Mouse (Mus musculus): Measurements from ENCODE around the gene Olfr1009. TPM values are rescaled to one million over a fixed set of nuclear protein-coding genes. Genes with fewer than 3 reads are reported as not detected.
"Not testable (repeated sequence)": the region's sequence is repeated elsewhere in the genome, so short reads cannot be mapped to it uniquely, and the experiment has no call there.

The Olfr1009 gene
- not detected for total RNA-seq (2021)
- not detected in 2 replicates for polyA plus RNA-seq (2012; rRNA removed)
- long read RNA-seq, result 0 reads

- no peak for DNase-seq
- Histone ChIP-seq H3K4me3 (no peak within 1 kb of the TSS), H3K36me3 (ENCODE audit: control insufficient read depth, insufficient read depth, low read length) (no peaks in the 10 kb centered on the region), H3K4me1 (ENCODE audit: control insufficient read depth, insufficient read depth, low read length) (no peaks in the 10 kb centered on the region), H3K9ac (ENCODE audit: low read depth, low read length) (no peak within 1 kb of the TSS), H3K27ac (no peak within 1 kb of the TSS), H3K79me2 (replicated peaks; ENCODE audit: control insufficient read depth, insufficient read depth, low read length) (no peaks in the 10 kb centered on the region), H3K27me3 (ENCODE audit: control insufficient read depth, insufficient read depth, low read length) (no peaks in the 10 kb centered on the region)
- intact Hi-C loops (cut with DNase I), result no loop called here
- TF ChIP-seq CTCF (IDR thresholded peaks at IDR 0.05), result no peak
- TF ChIP-seq POLR2A (IDR thresholded peaks at IDR 0.05; ENCODE audit: insufficient read depth, low read depth, low read length), result no peak
- no peak for TF ChIP-seq EP300 (IDR thresholded peaks at IDR 0.05; ENCODE audit: insufficient read depth, low read depth, low read length)
- WGBS, result 81% methylated on average over 1 of the region's 1 CpGs
These were observed at the start of gene Olfr1009 for GRCm38 (mm10) chr2:85715119-85715518. TSS of gene Olfr1009 (plus strand) at chr2:85715419.

- TF ChIP-seq POLR2A (IDR thresholded peaks at IDR 0.05; ENCODE audit: insufficient read depth, low read depth, low read length) (no peak), CTCF (IDR thresholded peaks at IDR 0.05) (no peak), EP300 (IDR thresholded peaks at IDR 0.05; ENCODE audit: insufficient read depth, low read depth, low read length) (no peak)
- no peak within 1 kb of the TSS for H3K9ac ChIP-seq (ENCODE audit: low read depth, low read length)
- H3K27ac ChIP-seq, result no peak within 1 kb of the TSS
- H3K4me3 ChIP-seq, result no peak within 1 kb of the TSS
- no peak for DNase-seq
- intact Hi-C loops (cut with DNase I), result no loop called here
- no peaks in the 10 kb centered on the region for H3K79me2 ChIP-seq (replicated peaks; ENCODE audit: control insufficient read depth, insufficient read depth, low read length)
- no peaks in the 10 kb centered on the region for H3K36me3 ChIP-seq (ENCODE audit: control insufficient read depth, insufficient read depth, low read length)
- no peaks in the 10 kb centered on the region for H3K4me1 ChIP-seq (ENCODE audit: control insufficient read depth, insufficient read depth, low read length)
- H3K27me3 ChIP-seq (ENCODE audit: control insufficient read depth, insufficient read depth, low read length), result no peaks in the 10 kb centered on the region
These were observed 36.6 kb upstream of the Olfr1009 start, which contains the start of gene Olfr1006 for GRCm38 (mm10) chr2:85678667-85679066. TSS of gene Olfr1006 (minus strand) at chr2:85678767.

- Histone ChIP-seq H3K9ac (ENCODE audit: low read depth, low read length) (no peak within 1 kb of the TSS), H3K36me3 (ENCODE audit: control insufficient read depth, insufficient read depth, low read length) (no peaks in the 10 kb centered on the region), H3K4me3 (no peak within 1 kb of the TSS), H3K27me3 (ENCODE audit: control insufficient read depth, insufficient read depth, low read length) (no peaks in the 10 kb centered on the region), H3K79me2 (replicated peaks; ENCODE audit: control insufficient read depth, insufficient read depth, low read length) (no peaks in the 10 kb centered on the region), H3K27ac (no peak within 1 kb of the TSS), H3K4me1 (ENCODE audit: control insufficient read depth, insufficient read depth, low read length) (no peaks in the 10 kb centered on the region)
- intact Hi-C loops (cut with DNase I), result no loop called here
- TF ChIP-seq EP300 (IDR thresholded peaks at IDR 0.05; ENCODE audit: insufficient read depth, low read depth, low read length) (no peak), POLR2A (IDR thresholded peaks at IDR 0.05; ENCODE audit: insufficient read depth, low read depth, low read length) (no peak), CTCF (IDR thresholded peaks at IDR 0.05) (no peak)
- no peak for DNase-seq
These were observed 26.1 kb upstream of the Olfr1009 start, which contains the start of gene Olfr1008 for GRCm38 (mm10) chr2:85689131-85689530. TSS of gene Olfr1008 (plus strand) at chr2:85689431.

GRCm38 (mm10) chr2:85710680-85711079, 4.5 kb upstream of the Olfr1009 start:
- H3K4me3 ChIP-seq; H3K27ac ChIP-seq; DNase-seq; H3K4me1 ChIP-seq (ENCODE audit: control insufficient read depth, insufficient read depth, low read length); H3K79me2 ChIP-seq (replicated peaks; ENCODE audit: control insufficient read depth, insufficient read depth, low read length); intact Hi-C loops (cut with DNase I); H3K9ac ChIP-seq (ENCODE audit: low read depth, low read length); H3K36me3 ChIP-seq (ENCODE audit: control insufficient read depth, insufficient read depth, low read length); H3K27me3 ChIP-seq (ENCODE audit: control insufficient read depth, insufficient read depth, low read length): not testable (repeated sequence)
- 61% methylated on average over 2 of the region's 2 CpGs for WGBS

GRCm38 (mm10) chr2:85711159-85711558, 4.1 kb upstream of the Olfr1009 start:
- Histone ChIP-seq H3K36me3 (ENCODE audit: control insufficient read depth, insufficient read depth, low read length) (no peaks in the 10 kb centered on the region), H3K27me3 (ENCODE audit: control insufficient read depth, insufficient read depth, low read length) (no peaks in the 10 kb centered on the region), H3K79me2 (replicated peaks; ENCODE audit: control insufficient read depth, insufficient read depth, low read length) (no peaks in the 10 kb centered on the region), H3K9ac (ENCODE audit: low read depth, low read length) (no peak overlapping the region), H3K27ac (no peak overlapping the region), H3K4me3 (no peak overlapping the region), H3K4me1 (ENCODE audit: control insufficient read depth, insufficient read depth, low read length) (no peaks in the 10 kb centered on the region)
- intact Hi-C loops (cut with DNase I), result no loop called here
- no peak for DNase-seq
- TF ChIP-seq CTCF (IDR thresholded peaks at IDR 0.05), result no peak
- no peak for TF ChIP-seq POLR2A (IDR thresholded peaks at IDR 0.05; ENCODE audit: insufficient read depth, low read depth, low read length)
- no peak for TF ChIP-seq EP300 (IDR thresholded peaks at IDR 0.05; ENCODE audit: insufficient read depth, low read depth, low read length)
- 19% methylated on average over 1 of the region's 1 CpGs for WGBS

GRCm38 (mm10) chr2:85725793-85726192, 10.6 kb downstream of the Olfr1009 start:
- no peak overlapping the region for H3K4me3 ChIP-seq
- no peak for DNase-seq
- no peak overlapping the region for H3K9ac ChIP-seq (ENCODE audit: low read depth, low read length)
- intact Hi-C loops (cut with DNase I), result loop anchor here (1.0 kb wide), 1 partner anchor 739 kb away; no protein-coding TSS in a partner anchor
- H3K27me3 ChIP-seq (ENCODE audit: control insufficient read depth, insufficient read depth, low read length), result no peaks in the 10 kb centered on the region
- 11% methylated on average over 3 of the region's 3 CpGs for WGBS
- no peak overlapping the region for H3K27ac ChIP-seq
- peak; percentile 81 for TF ChIP-seq CTCF (IDR thresholded peaks at IDR 0.05)
- TF ChIP-seq POLR2A (IDR thresholded peaks at IDR 0.05; ENCODE audit: insufficient read depth, low read depth, low read length), result no peak
- no peak for TF ChIP-seq EP300 (IDR thresholded peaks at IDR 0.05; ENCODE audit: insufficient read depth, low read depth, low read length)
- no peaks in the 10 kb centered on the region for H3K36me3 ChIP-seq (ENCODE audit: control insufficient read depth, insufficient read depth, low read length)
- H3K79me2 ChIP-seq (replicated peaks; ENCODE audit: control insufficient read depth, insufficient read depth, low read length), result no peaks in the 10 kb centered on the region
- no peaks in the 10 kb centered on the region for H3K4me1 ChIP-seq (ENCODE audit: control insufficient read depth, insufficient read depth, low read length)

Data from heart, adult 2 months (tissue).